Mouse (Mus musculus) left cerebral cortex, adult 11 months (tissue): Measurements from ENCODE around the gene Ctnnbip1.

ENCODE experiments used
- DNase-seq: peaks from one replicate; pipeline ENCODE4 v3.0.0; 2022; ENCODE audit warnings: low spot score

The Ctnnbip1 gene

GRCm38 (mm10) chr4:149561986-149562904, 44.2 kb downstream of the Ctnnbip1 start:
- DNase-seq: peak; percentile 79

- DNase-seq: no peak
These were observed 44.9 kb downstream of the Ctnnbip1 start for GRCm38 (mm10) chr4:149562905-149563347.

- DNase-seq: no peak
These were observed 45.9 kb downstream of the Ctnnbip1 start for GRCm38 (mm10) chr4:149563941-149564361.

- DNase-seq: no peak
These were observed 46.7 kb downstream of the Ctnnbip1 start for GRCm38 (mm10) chr4:149564452-149565407.

GRCm38 (mm10) chr4:149567432-149568026, 49.5 kb downstream of the Ctnnbip1 start:
- no peak for DNase-seq

GRCm38 (mm10) chr4:149568622-149569021, 50.6 kb downstream of the Ctnnbip1 start:
- DNase-seq: no peak

- no peak for DNase-seq
These were observed 51.9 kb downstream of the Ctnnbip1 start for GRCm38 (mm10) chr4:149569781-149570497.

- DNase-seq: no peak
These were observed 52.4 kb downstream of the Ctnnbip1 start for GRCm38 (mm10) chr4:149570498-149570863.

GRCm38 (mm10) chr4:149571209-149571608, 53.2 kb downstream of the Ctnnbip1 start:
- no peak for DNase-seq

- DNase-seq: no peak
These were observed 53.7 kb downstream of the Ctnnbip1 start for GRCm38 (mm10) chr4:149571651-149572149.

GRCm38 (mm10) chr4:149572446-149572845, 54.4 kb downstream of the Ctnnbip1 start:
- DNase-seq: no peak

GRCm38 (mm10) chr4:149572851-149573250, 54.8 kb downstream of the Ctnnbip1 start:
- no peak for DNase-seq

GRCm38 (mm10) chr4:149574391-149574821, 56.4 kb downstream of the Ctnnbip1 start:
- no peak for DNase-seq

GRCm38 (mm10) chr4:149576061-149576460, 58.0 kb downstream of the Ctnnbip1 start:
- DNase-seq: no peak

GRCm38 (mm10) chr4:149576993-149577548, 59.0 kb downstream of the Ctnnbip1 start:
- no peak for DNase-seq

- no peak for DNase-seq
These were observed 60.1 kb downstream of the Ctnnbip1 start for GRCm38 (mm10) chr4:149578085-149578681.

- DNase-seq: no peak
These were observed 60.8 kb downstream of the Ctnnbip1 start for GRCm38 (mm10) chr4:149578831-149579230.

- DNase-seq: no peak
These were observed 67.2 kb downstream of the Ctnnbip1 start for GRCm38 (mm10) chr4:149585236-149585635.

- no peak for DNase-seq
These were observed 68.2 kb downstream of the Ctnnbip1 start, which contains the start of gene Clstn1 for GRCm38 (mm10) chr4:149586044-149586782. TSS of gene Clstn1 (plus strand) at chr4:149586468.
